Comparison of ENCODE assay signal across 18 mouse cellular contexts in genomic region chr4:140928349-140928748, GRCm38 (mm10).
"Had no signal": no experiment of that assay in that cellular context is flagged by ENCODE, and none has a peak within 500 bp of the region (broad histone marks: within the 10 kb centered on the region; RNA-seq: fewer than 3 reads in every experiment).

No protein-coding gene starts in this region.

- H3K36me3 ChIP-seq: kidney, embryonic 15.5 days; limb, embryonic 12.5 days; limb, embryonic 15.5 days; midbrain, embryonic 12.5 days; midbrain, embryonic 15.5 days; neural tube, embryonic 12.5 days; neural tube, embryonic 15.5 days had no signal

- H3K27me3 ChIP-seq: kidney, embryonic 15.5 days; limb, embryonic 12.5 days; limb, embryonic 15.5 days; midbrain, embryonic 12.5 days; midbrain, embryonic 15.5 days; neural tube, embryonic 12.5 days; neural tube, embryonic 15.5 days had no signal

- DNase-seq: kidney, adult 2 months; kidney, postnatal 10 days; kidney, postnatal 36 days; layer of hippocampus, adult 9-11 months; liver, postnatal 0 days; lung, embryonic 14.5 days; right cerebral cortex, postnatal 25 days; thymus, adult 18-20 months; thymus, postnatal 36 days had no signal

- H3K27ac ChIP-seq: kidney, embryonic 15.5 days; limb, embryonic 12.5 days; limb, embryonic 15.5 days; liver, embryonic 14.5 days; macrophage; midbrain, embryonic 12.5 days; midbrain, embryonic 15.5 days; neural tube, embryonic 12.5 days; neural tube, embryonic 15.5 days had no signal

- H3K9me3 ChIP-seq: kidney, embryonic 15.5 days; limb, embryonic 12.5 days; limb, embryonic 15.5 days; midbrain, embryonic 12.5 days; midbrain, embryonic 15.5 days; neural tube, embryonic 12.5 days; neural tube, embryonic 15.5 days had no signal

- H3K4me3 ChIP-seq: kidney, embryonic 15.5 days; limb, embryonic 12.5 days; limb, embryonic 15.5 days; midbrain, embryonic 12.5 days; midbrain, embryonic 15.5 days; neural tube, embryonic 12.5 days; neural tube, embryonic 15.5 days had no signal
